Mouse (Mus musculus): ENCODE measurements at regions not wholly inside any gene's neighbourhood (a gene's known extent, or its start where the extent isn't known, plus 50 kb on each side); places are given as distances from the start of the nearest gene placed in this dataset.

DNA sequence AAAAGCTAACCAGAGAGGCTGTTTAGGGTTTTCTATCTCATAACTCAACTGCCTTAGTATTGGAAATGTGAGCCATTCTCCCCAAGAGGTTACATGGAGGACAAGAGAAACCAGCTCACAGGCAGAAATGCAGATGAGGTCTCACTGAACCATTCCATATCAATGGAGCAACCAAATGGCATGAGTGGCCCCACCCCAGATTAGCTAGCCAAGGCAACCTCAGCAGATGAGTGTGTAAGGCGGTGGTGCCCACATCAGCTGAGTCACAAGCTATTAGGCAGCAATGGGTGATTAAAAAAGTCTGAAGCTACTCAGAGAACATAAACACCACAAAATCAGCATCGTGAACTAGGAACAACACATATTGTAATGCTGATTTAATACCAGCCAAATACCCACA, 133.2 kb downstream of the Lpin1 start:
- DNase-seq (ENCODE audit: low read depth), result no peak
- TF ChIP-seq POLR2A (IDR thresholded peaks at IDR 0.05; ENCODE audit: borderline replicate concordance, extremely low read depth, insufficient read depth, insufficient read length, poor library complexity, severe bottlenecking), result no peak

DNA sequence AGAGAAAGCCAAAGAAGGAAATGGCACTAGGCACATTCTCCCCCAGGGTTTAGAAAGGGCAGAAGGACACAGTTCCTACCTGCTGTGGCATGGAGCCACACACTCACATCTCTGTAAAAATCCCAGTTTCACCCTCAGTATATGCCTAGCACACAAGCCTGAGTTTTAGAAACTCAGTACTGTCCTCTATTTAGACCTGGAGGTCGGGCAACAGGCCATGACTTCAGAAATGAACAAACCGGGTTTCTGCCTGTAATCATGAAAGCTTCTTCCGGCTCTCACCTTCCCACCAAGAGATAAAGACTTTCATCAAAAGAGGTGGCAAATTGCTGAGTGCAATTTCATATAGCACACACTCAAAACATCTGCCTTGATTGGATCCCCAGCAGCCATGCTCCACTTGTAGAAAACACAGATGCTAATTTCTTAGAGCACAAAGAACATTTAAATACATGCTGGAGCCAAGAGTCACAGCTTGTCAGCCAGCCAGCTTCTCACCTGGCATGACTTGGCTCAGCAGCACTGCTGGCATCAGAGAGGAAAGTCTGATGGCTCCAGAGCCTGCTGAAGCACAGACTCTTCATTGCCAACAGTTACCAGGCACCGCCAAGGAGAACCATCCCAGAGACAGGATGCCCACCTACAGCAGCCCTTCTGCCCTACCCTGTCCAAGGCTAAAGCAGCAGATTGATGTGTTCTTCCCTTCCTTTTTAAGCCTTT, 136.2 kb downstream of the Lpin1 start:
- TF ChIP-seq POLR2A (IDR thresholded peaks at IDR 0.05; ENCODE audit: borderline replicate concordance, extremely low read depth, insufficient read depth, insufficient read length, poor library complexity, severe bottlenecking), result no peak
- no peak for TF ChIP-seq CTCF (IDR thresholded peaks at IDR 0.05; ENCODE audit: borderline replicate concordance, extremely low read depth, insufficient read depth, insufficient read length)

DNA sequence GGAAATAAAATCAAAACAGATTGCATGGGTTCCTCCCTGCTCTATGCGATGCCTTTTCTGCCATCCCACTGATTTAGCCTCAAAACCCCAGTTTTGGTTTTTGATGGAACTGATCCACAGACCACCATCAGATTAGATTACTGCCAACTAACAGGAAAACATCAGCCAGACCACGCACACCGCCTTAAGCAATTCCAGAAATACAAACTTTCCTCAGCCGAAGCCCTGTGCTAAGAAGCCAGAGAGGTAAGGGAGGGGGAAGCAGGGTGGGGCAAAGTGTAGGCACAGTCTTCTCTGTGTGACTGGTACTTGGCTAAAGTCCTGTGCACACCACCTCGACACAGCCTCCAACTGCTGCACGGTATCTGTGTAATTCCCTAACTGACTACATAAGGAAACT, 153.3 kb downstream of the Lpin1 start:
- no peak for DNase-seq (ENCODE audit: low read depth)
- no peak for TF ChIP-seq CTCF (IDR thresholded peaks at IDR 0.05; ENCODE audit: borderline replicate concordance, extremely low read depth, insufficient read depth, insufficient read length)
- TF ChIP-seq POLR2A (IDR thresholded peaks at IDR 0.05; ENCODE audit: borderline replicate concordance, extremely low read depth, insufficient read depth, insufficient read length, poor library complexity, severe bottlenecking), result no peak

More for the DNA sequence above, 136.2 kb downstream of the Lpin1 start:
- DNase-seq (ENCODE audit: low read depth), result peak; percentile 76

DNA sequence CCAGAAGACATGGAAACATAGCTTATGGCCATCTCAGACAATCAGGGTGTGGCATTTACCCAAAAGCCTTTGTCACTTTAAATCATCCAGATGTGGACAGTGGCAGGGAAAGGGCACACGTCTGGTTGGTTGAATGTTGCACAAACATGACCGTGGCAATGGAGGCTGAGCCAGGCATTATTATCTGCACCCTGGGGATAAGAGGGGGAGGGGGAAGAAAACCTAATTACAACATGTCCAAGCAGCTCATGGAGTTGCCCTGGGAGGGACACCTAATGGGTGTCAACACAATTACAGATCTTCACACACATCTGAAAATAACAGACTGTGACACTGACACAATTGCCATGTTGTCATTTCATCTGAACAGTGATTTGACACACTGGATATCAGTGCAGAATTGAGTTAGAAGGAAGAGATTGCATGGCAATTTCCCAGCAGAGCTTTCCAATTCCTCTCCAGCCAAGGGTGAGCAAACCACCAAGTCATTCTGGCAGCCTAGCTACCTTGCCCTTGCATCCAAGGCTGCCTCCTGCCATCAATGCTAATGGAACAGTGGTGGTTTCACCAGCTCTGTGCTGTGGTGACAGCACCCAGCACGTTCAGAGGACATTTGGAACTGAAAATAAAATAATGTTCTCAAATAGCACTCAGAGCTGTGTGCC, 159.9 kb downstream of the Lpin1 start:
- DNase-seq (ENCODE audit: low read depth), result peak; percentile 23
- no peak for TF ChIP-seq POLR2A (IDR thresholded peaks at IDR 0.05; ENCODE audit: borderline replicate concordance, extremely low read depth, insufficient read depth, insufficient read length, poor library complexity, severe bottlenecking)
- TF ChIP-seq CTCF (IDR thresholded peaks at IDR 0.05; ENCODE audit: borderline replicate concordance, extremely low read depth, insufficient read depth, insufficient read length), result no peak

DNA sequence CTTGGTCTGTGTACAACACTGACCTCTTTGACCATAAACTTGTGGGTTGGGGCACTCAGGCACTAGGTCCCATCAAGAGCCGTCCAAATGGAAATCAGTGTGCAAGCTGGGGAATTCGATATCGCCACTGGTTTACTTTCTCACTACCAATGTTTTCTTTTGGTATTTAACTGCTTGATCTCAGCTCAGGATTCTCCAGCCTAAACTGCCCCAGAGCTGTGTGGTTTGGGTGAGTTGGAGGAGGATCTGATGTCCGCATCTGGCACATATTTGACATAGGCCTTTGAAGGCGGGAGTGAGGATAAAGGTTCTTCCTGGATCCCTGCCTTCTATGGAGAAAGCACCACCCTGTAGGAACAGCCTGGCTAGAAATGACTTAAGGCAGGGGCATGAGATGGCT, 172.0 kb downstream of the Lpin1 start:
- TF ChIP-seq CTCF (IDR thresholded peaks at IDR 0.05; ENCODE audit: borderline replicate concordance, extremely low read depth, insufficient read depth, insufficient read length) (no peak), POLR2A (IDR thresholded peaks at IDR 0.05; ENCODE audit: borderline replicate concordance, extremely low read depth, insufficient read depth, insufficient read length, poor library complexity, severe bottlenecking) (no peak)

DNA sequence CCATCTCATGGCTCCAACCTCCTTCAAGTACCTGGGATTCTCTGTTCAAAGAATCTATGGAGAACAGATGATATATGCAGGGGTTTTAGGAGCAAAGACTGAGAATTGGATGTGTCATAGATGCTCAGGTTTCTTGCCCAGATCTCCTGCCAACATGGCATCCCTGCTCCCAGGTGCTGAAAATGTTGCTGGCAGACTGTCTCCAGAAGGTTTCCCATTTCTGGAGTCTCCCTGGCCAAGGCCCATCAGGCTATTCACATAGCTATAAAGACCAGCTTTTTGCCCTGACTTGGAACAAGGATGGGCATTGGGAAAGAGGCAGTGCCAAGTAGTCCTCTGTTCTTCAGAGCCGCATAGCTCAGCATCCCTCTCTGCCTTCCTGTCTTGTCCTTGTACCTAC, 173.8 kb downstream of the Lpin1 start:
- TF ChIP-seq POLR2A (IDR thresholded peaks at IDR 0.05; ENCODE audit: borderline replicate concordance, extremely low read depth, insufficient read depth, insufficient read length, poor library complexity, severe bottlenecking) (no peak), CTCF (IDR thresholded peaks at IDR 0.05; ENCODE audit: borderline replicate concordance, extremely low read depth, insufficient read depth, insufficient read length) (no peak)
- DNase-seq (ENCODE audit: low read depth), result no peak

More for the DNA sequence above, 172.0 kb downstream of the Lpin1 start:
- DNase-seq (ENCODE audit: low read depth), result no peak

DNA sequence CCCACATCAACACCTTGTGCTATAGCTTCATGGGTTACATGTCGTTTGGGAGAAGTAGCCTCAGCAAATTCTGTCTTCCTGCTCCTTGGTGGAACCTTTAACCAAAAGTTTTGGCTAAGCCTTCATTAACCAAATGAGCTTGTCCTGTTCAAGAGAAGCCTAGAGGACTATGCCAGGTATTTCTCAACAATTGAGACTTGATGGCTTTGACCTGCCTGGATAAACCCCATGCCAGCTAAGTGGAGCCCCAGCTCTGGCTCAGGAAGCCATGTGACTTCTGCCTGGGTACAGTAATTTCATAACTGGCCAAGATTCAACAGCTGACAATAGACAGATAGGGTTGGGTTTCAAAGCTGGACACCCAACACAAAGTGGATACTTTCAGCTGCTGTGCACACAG, 174.5 kb downstream of the Lpin1 start:
- no peak for DNase-seq (ENCODE audit: low read depth)
- TF ChIP-seq POLR2A (IDR thresholded peaks at IDR 0.05; ENCODE audit: borderline replicate concordance, extremely low read depth, insufficient read depth, insufficient read length, poor library complexity, severe bottlenecking), result no peak
- no peak for TF ChIP-seq CTCF (IDR thresholded peaks at IDR 0.05; ENCODE audit: borderline replicate concordance, extremely low read depth, insufficient read depth, insufficient read length)

DNA sequence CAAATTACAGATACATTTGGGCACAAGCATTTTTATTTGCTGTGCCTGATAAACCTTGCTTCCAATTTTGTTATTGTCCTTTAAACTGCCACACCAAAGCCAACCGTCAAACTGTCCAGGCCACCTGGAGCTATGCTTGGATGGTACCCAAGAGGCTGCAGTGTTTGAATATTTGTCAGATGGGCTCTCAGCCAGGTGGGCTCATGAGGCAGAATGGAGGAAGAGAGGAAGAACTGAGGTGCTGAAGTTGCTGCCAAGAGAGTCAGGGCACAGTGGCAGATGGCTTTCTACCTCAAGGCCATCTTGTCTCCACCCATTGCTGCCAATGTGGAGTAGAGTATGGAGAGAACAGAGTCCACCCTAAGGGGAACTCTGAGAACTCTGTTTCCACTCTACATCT, 176.0 kb downstream of the Lpin1 start:
- TF ChIP-seq CTCF (IDR thresholded peaks at IDR 0.05; ENCODE audit: borderline replicate concordance, extremely low read depth, insufficient read depth, insufficient read length) (no peak), POLR2A (IDR thresholded peaks at IDR 0.05; ENCODE audit: borderline replicate concordance, extremely low read depth, insufficient read depth, insufficient read length, poor library complexity, severe bottlenecking) (no peak)
- peak; percentile 77 for DNase-seq (ENCODE audit: low read depth)

DNA sequence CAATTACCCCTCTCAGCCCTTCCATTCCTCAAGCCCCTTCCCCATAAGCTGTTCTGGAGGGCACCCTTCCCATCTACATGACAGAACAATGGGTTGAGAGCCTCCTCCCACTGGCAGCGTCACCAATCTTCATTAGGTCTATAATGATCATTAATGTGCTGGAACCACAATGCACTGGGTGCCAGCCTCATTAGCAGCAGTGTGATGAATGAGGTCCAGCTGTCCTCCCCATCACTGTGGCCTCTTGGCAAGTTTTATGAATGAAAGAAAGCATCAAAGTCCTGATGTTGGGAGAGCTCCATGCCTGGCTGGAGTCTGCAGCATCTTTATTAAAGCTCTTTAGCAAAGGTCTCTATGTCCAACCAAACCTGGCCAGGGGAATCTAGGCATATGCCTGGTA, 176.5 kb downstream of the Lpin1 start:
- peak; percentile 86 for DNase-seq (ENCODE audit: low read depth)
- no peak for TF ChIP-seq CTCF (IDR thresholded peaks at IDR 0.05; ENCODE audit: borderline replicate concordance, extremely low read depth, insufficient read depth, insufficient read length)
- no peak for TF ChIP-seq POLR2A (IDR thresholded peaks at IDR 0.05; ENCODE audit: borderline replicate concordance, extremely low read depth, insufficient read depth, insufficient read length, poor library complexity, severe bottlenecking)

DNA sequence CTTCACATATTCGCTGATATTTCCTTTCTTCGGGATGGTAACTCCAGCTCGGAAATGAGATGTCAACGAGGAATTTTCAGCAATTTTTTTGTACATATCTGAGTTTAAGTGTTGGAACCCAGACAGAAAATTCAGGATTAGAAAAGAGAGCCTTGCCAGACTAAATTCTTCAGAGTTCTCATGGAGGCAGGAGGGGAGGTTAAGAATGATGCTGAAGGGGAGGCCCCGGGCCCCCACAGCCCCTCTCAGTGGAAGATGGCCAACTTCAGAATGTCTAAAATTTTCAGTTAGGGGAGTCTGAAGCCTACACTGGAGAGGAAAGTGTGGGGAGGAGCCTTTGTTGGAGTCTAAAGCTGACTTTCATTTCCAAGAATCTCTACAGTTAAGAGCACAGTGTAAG, 184.8 kb downstream of the Lpin1 start:
- no peak for TF ChIP-seq CTCF (IDR thresholded peaks at IDR 0.05; ENCODE audit: borderline replicate concordance, extremely low read depth, insufficient read depth, insufficient read length)
- TF ChIP-seq POLR2A (IDR thresholded peaks at IDR 0.05; ENCODE audit: borderline replicate concordance, extremely low read depth, insufficient read depth, insufficient read length, poor library complexity, severe bottlenecking), result no peak
- no peak for DNase-seq (ENCODE audit: low read depth)

DNA sequence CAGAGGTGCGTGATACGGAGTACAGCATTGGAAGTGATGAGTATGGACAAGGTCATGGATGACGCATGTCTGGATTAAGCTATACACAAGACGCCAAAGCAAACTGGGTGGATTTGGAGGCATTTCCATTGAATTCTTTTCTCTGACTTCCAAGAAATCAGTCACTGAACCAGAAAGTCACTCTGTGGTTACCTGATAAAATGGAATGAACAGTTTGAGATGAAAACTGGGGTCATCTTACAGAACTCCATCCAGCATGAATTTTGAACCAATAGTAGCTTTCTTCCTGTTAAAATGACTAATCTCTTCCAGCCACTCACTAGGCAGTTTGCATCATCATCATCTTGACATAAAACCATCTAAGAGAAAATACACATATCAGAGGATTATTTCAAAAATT, 186.2 kb downstream of the Lpin1 start:
- TF ChIP-seq POLR2A (IDR thresholded peaks at IDR 0.05; ENCODE audit: borderline replicate concordance, extremely low read depth, insufficient read depth, insufficient read length, poor library complexity, severe bottlenecking), result no peak
- no peak for TF ChIP-seq CTCF (IDR thresholded peaks at IDR 0.05; ENCODE audit: borderline replicate concordance, extremely low read depth, insufficient read depth, insufficient read length)
- DNase-seq (ENCODE audit: low read depth), result no peak

DNA sequence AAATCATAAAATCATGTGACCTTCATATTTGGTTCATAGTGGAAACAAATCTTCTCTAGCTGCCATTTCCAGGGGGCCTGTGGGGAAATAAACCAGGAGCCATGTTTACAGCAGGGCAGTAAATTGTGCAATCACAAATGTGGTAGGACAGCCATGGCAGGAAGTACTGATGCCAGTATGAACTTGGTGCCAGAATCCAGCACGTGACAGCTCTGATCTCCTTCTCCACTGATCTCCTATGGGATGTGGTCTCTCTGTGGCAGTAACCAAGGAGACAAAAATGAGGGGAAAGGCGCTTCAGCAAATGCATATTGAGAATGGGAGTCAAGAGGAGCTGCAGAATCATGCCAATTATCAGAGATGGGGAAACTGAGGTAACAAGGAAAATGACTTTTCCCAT, 215.0 kb downstream of the Lpin1 start:
- DNase-seq (ENCODE audit: low read depth), result no peak
- TF ChIP-seq POLR2A (IDR thresholded peaks at IDR 0.05; ENCODE audit: borderline replicate concordance, extremely low read depth, insufficient read depth, insufficient read length, poor library complexity, severe bottlenecking) (no peak), CTCF (IDR thresholded peaks at IDR 0.05; ENCODE audit: borderline replicate concordance, extremely low read depth, insufficient read depth, insufficient read length) (no peak)

All from brain, embryonic 14.5 days (tissue).